Comparison of ENCODE assay signal across 11 mouse cellular contexts in genomic region chr1:121249081-121249480, GRCm38 (mm10).
DNase-seq lines count a peak whose midpoint lies in the region; ATAC-seq and TF ChIP-seq lines count a peak whose summit lies in the region.
"Had no signal": no experiment of that assay in that cellular context is flagged by ENCODE, and none has a peak within 500 bp of the region (broad histone marks: within the 10 kb centered on the region; RNA-seq: fewer than 3 reads in every experiment).

No protein-coding gene starts in this region.

- no peak overlapping the region for H3K4me2 ChIP-seq in kidney, postnatal 0 days (ENCODE audit: low read length)
- H3K4me2 ChIP-seq: embryonic facial prominence, embryonic 13.5 days; limb, embryonic 15.5 days had no signal

- no peaks in the 10 kb centered on the region for H3K4me1 ChIP-seq in kidney, postnatal 0 days (replicated peaks; ENCODE audit: insufficient read depth, low read length)

- no peak overlapping the region for H3K27ac ChIP-seq in kidney, postnatal 0 days
- H3K27ac ChIP-seq: embryonic facial prominence, embryonic 13.5 days; limb, embryonic 15.5 days had no signal

- peak; percentile 37 for DNase-seq in kidney, postnatal 0 days (ENCODE audit: low spot score)
- no peak for DNase-seq in kidney, postnatal 14 days
- DNase-seq in 3T3-L1 (ENCODE audit: low read depth, low spot score): peak; percentile 50
- peak; percentile 7 to 19 for DNase-seq in B cell, adult 2 months
- no peak for DNase-seq in frontal cortex, postnatal 25 days (ENCODE audit: low spot score in 2 of 2)
- DNase-seq in right cerebral cortex, postnatal 25 days: no peak
- DNase-seq: adrenal gland, adult 2 months; kidney, postnatal 25 days had no signal

- no peak overlapping the region for H3K9ac ChIP-seq in kidney, postnatal 0 days (ENCODE audit: low read depth, low read length)
- H3K9ac ChIP-seq: embryonic facial prominence, embryonic 13.5 days; limb, embryonic 15.5 days had no signal

- no peak overlapping the region for H3K4me3 ChIP-seq in kidney, postnatal 0 days (replicated peaks; ENCODE audit: low read depth, low read length)
- H3K4me3 ChIP-seq: embryonic facial prominence, embryonic 13.5 days; limb, embryonic 15.5 days had no signal

- H3K9me3 ChIP-seq in kidney, postnatal 0 days (replicated peaks; ENCODE audit: low read length): no peaks in the 10 kb centered on the region
- H3K9me3 ChIP-seq: embryonic facial prominence, embryonic 13.5 days; limb, embryonic 15.5 days had no signal

- peak; percentile 63 for TF ChIP-seq CTCF in kidney, postnatal 0 days (IDR thresholded peaks at IDR 0.05; ENCODE audit: low read depth)

- 58% methylated on average over 1 of the region's 1 CpGs for WGBS in kidney, postnatal 0 days

- ATAC-seq in kidney, postnatal 0 days (replicated peaks; ENCODE audit: low FRiP score, low read depth): no peak
- 0 out of 2 replicates have a peak, but pooled peaks have one; percentile 60 for ATAC-seq in common myeloid progenitor, adult 5-6 weeks (replicated peaks; ENCODE audit: low read depth, poor library complexity, severe bottlenecking)

- H3K27me3 ChIP-seq in kidney, postnatal 0 days (ENCODE audit: insufficient read depth, low read length): no peaks in the 10 kb centered on the region
- H3K27me3 ChIP-seq: embryonic facial prominence, embryonic 13.5 days; limb, embryonic 15.5 days had no signal

- no peaks in the 10 kb centered on the region for H3K36me3 ChIP-seq in kidney, postnatal 0 days (ENCODE audit: insufficient read depth, low read length)
- H3K36me3 ChIP-seq: embryonic facial prominence, embryonic 13.5 days; limb, embryonic 15.5 days had no signal

Comparison
In these comparisons a context has a peak if more than half of its experiments do, and no peak if none do; other contexts are left out.
1. DNase-seq: peak in kidney, postnatal 0 days (single experiment), 3T3-L1 (single experiment) and B cell, adult 2 months (2 of 2); none in kidney, postnatal 14 days (single experiment), frontal cortex, postnatal 25 days (0 of 2) and right cerebral cortex, postnatal 25 days (single experiment).